Mouse (Mus musculus): ENCODE measurements at regions not wholly inside any gene's neighbourhood (a gene's known extent, or its start where the extent isn't known, plus 50 kb on each side); places are given as distances from the start of the nearest gene placed in this dataset.

DNA sequence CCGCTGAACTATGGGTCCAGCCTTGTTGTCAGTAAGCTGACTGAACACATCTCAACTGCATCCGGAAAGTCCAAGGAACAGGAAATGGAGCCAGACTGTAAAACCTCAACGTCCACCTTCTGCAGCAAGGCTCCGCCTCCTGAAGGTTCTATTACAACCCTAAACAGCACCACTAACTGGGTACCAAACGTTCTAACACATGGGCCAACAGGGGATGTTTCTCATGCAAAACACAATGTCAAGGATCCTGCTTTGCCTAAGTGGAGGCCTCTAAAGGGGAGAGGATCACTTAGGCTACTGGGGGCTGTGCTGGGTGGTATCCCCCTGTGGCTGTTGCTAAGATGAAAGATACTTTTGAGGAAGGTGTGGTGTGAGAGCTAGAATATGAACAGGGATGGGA lies 51.0 kb upstream of the Stt3b start:
- no peak for DNase-seq

GRCm38 (mm10) chr9:115361881-115362280 lies 51.7 kb upstream of the Stt3b start:
- no peak for DNase-seq

DNA sequence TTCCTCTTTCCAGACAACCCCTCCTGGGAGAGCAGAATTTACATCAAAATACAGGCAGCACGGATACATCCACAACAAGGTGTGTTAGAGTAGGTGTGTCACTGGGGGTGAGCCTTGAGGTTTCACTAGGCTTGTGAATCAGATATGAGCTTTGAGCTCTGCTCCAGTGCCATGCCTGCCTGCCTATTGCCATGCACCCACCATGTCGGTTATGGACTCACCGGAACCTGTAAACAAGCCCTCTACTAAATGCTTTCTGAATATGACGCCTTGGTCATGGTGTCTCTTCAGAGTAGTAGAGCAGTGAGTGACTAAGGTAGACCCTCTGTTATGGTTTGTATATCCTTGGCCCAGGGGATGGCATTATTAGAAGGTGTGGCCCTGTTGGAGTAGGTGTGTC lies 52.3 kb upstream of the Stt3b start:
- no peak for DNase-seq

DNA sequence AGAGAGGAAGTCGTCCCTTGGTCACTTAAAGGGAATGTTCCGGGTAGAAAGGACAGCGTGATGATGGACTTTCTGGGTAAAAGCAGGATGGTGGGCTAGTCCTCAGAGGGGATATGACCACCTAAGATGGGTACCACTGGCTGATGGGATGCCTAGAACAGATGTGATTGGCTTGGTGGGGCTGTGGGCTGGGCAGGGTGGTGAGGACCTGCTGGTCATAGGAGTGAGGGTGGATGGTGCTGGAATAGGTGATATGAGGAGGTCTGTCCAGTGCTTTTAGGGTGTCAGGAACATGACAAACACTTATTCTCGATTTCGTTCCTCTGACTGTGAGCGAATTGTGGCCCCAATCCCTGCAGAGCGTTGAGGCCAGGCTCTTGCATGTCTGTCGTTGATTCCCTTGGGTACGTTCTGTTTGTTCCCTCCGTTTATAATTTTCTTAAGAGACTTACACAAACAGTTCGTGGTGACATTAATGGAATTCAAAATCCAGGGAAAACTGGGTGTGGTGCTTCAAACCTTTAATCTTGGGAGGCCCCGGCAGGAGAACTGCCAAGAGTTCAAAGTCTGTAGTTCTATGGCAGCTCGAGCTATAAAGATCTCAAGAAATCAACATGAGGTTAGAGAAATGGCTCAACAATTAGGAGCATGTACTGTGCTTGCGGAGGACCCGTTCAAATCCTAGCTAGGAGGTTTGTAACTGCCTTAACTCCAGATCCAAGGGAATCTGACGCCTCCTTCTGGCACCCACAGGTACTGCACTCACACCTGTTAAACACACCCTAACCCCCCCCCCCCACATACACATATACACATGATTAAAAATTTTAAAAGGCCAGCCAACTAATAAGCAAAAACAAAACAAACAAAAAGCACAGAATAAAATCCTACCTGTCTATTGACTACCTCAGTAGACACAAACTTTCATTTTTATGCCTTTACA lies 55.0 kb upstream of the Stt3b start:
- DNase-seq, result peak; percentile 10

- DNase-seq, result no peak
Observed at GRCm38 (mm10) chr9:115367808-115368207, 57.6 kb upstream of the Stt3b start.

GRCm38 (mm10) chr9:115380276-115380675 lies 70.1 kb upstream of the Stt3b start:
- DNase-seq, result no peak

DNA sequence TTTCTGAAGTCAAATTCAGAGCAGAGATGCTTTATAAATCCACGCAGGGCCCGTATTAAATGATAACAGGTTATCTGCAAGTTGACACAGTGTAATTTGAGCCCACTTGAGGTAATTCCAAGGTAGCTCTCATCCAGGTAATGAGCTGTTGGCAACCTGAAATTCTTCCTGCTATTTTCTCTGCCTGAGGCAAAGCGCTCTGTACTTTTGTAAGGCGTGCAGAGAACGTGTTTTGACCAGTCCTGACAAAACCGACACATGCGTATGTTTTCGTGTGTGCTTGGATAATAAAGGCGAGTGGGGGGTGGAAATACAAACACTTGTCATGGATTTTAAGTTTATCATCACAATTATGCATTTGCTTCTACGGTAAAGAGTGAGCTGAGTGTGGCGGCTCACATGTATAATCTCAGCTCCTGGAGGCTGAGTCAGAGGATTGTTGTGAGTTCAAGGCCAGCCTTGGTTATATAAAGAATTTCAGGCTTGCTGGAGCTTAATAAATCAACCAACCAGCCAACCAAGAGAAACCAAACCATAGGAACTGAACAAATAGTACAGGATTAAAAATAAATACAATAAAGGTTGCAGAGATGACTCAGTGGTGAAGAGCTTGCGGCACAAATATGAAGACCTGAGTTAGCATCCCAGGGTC lies 72.7 kb upstream of the Stt3b start:
- DNase-seq, result no peak

- peak; percentile 48 for DNase-seq
Observed at GRCm38 (mm10) chr9:115383935-115384334, 73.7 kb upstream of the Stt3b start.

DNA sequence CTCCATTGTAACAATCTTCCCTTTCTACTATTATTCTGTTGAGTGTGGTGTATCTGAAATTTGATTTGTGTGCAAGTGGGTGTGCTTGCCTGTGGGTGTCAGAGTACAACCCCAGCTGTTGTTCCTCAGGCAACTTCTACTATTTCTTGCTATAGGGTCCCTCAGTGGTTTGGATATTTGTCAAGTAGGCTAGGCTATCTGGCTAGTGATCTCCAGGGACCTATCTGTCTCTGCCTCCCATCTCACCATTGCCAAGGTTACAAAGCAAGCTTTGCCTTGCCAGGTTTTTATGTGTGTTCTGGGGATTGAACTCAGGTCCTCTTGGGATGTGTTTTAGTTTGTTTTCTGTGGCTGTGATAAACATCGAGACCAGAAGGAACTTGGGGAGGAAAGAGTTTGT lies 74.1 kb upstream of the Stt3b start:
- peak; percentile 40 for DNase-seq

DNA sequence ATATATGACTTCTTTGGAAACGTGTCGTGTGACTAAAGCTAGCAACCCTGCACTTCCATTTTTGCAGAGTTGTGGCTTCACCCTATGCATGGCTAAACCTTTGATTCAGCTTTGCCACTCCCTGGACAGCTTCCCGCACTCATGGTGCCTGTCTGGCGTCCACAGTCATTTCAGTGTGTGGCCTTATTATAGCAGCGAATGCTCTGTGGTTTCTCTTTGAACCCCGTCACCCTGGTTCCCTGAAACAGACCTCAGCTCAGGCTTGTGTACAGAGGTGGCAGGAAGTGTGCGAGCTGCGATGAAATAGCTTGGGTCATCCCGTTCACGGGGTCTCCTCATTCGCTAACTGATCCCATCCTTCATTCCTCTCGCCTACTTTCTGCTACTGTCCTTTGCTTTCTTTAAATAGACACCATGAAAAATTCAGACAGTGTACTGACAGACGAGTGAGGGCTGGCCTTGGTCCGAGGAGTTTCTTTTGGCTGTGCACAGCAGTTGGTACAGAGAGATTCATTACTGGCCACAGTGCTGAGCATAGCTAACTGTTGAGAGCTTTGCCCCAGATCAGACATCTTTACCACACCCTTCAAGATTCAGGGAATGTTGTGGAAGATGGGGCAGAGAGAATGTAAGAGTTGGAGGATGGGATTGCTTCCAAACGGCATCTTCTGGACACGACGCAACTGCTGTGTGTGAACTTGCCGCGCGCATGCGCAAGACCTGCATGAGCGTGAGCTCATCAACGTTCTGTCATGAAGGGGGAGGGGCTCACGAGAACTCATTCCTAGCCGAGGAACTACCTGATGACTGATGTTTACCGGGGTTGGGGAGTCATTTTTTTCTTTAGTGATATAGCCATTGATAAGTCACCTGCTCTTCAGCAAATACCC lies 77.5 kb upstream of the Stt3b start:
- DNase-seq, result no peak

DNA sequence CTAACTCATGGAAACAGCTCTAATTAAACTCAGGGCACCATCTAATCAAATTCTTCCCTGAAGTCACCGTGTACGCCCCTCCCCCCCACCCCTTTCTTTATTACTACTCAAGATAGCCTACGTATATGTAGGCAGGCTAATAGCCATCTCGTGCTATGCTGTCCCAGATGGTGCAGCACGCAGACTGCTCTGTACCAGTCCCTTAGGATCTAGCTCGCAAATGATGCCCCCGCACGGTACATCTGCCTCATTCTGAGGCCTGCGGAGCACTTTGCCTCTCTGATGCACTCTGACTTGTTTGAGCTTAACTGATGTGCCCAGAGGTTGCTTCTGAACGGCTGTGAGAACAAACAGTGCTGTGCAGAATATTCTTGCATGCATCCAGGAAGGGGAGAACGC lies 78.1 kb upstream of the Stt3b start:
- no peak for DNase-seq

GRCm38 (mm10) chr9:115389082-115389481 lies 78.9 kb upstream of the Stt3b start:
- DNase-seq, result no peak

DNA sequence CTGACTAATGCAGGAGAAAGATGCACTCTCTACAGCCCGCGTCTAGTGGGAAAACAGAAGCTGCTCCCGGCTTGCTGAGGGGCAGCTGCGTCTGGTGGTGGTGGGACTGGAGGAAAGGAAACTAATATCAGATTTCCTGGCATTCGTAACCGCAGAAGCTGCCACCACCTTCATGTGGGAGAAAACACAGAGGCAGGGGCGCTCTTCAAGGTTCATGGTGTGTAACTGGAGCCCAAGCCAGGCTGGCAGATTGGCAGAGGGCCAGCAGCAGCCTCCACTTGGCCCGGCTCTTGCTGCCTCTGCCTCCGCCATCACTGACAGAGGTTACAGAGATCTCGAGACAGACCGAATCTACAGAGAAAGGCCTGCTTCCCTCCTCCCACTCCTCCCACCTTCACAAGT lies 80.7 kb upstream of the Stt3b start:
- peak; percentile 81 for DNase-seq

DNA sequence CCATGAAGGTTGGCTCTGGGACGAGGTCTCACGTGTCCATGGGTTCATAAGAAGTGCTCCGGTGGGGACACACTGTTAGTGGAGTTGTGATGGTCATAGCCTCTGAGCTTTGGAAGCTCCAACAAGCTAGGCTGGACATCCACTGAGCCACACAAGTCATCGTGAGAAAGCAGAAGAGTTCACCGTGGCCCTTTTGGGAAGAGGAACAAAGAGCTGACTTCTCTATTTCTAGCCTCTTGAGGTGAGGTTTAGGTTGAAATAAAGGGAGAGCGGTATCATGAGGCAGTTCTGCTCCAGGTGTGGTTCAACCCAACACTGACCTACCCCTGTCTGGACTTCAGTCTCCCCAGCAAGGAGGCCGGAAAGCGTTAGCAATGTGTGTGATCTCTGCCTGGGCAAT lies 85.3 kb upstream of the Stt3b start:
- no peak for DNase-seq

GRCm38 (mm10) chr9:115400461-115400860 lies 90.2 kb upstream of the Stt3b start:
- DNase-seq, result no peak

GRCm38 (mm10) chr9:115401405-115402151 lies 91.4 kb upstream of the Stt3b start:
- DNase-seq, result peak; percentile 54

DNA sequence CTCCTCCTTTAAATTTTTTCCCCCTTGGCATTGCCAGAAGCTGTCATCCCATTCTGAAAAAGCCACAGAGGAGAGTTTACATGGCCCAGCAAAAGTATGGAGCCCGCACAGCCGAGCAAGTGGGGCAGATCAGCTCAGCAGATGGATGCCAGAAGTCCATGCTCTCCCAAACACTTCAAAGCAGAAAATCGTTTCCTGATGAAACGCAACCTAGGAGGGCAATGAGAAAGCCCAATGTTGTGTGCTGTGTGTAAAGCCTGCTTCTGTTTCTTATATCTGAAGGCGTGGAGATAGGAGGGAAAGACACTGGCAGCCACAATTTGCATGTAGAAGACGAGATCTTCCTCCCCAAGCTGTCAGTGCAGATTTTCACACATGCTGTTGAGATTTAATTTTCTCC lies 92.4 kb upstream of the Stt3b start:
- DNase-seq, result no peak

DNA sequence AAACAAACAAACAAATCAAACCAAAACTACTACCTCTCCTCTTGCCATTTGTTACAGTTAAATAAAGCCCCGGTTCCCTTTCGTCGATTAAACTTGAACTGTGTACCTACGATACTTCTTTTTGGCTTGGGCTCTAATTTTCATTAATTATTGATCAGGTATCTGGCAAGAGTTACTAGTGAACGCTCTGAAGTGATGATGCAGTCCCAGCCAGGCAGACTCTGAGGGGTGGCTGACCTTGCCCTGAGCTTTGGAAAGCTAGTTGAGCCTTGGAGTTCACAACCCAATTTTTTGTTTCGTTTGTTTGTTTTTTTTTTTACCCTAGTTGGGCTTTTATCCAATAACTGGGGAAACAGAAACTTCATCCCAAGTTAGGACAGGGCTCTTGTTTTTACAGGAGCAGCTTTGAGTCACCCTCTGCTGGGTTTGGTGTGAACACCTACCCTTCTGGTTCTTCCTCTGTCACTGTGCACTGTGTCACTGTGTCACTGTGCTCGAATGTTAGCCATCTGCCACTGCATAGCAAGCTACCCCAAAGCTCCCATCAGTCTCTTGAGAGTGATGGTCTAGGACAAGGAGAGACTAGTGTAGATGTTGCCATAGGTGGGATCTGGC lies 93.2 kb upstream of the Stt3b start:
- peak; percentile 73 for DNase-seq

DNA sequence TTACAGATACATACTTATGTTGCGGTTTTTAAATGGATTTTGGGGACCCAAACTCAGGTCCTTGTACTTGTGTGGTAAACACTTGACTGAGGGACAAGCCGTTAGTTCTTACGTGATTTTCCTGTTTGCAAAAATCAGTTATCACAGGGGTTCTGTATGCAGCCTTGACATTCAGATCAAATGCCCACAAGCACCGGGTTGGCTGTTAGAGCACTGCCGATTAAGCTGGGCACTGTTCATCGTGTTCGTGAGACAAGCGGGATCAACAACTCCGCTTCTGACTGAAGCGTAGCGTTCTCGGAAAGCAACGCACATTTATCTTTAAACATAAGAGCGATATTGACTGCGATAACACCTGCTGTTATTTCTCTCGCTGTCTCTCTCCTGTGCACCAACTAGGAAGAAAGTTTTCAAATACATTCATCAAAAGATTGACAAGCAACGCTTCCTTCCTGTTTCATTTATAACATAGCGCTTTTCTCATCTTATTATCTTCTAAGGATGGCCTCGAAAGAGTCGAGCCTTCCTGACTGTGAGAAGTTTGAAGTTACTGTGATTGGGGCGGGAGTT lies 97.8 kb upstream of the Stt3b start:
- DNase-seq, result no peak

DNA sequence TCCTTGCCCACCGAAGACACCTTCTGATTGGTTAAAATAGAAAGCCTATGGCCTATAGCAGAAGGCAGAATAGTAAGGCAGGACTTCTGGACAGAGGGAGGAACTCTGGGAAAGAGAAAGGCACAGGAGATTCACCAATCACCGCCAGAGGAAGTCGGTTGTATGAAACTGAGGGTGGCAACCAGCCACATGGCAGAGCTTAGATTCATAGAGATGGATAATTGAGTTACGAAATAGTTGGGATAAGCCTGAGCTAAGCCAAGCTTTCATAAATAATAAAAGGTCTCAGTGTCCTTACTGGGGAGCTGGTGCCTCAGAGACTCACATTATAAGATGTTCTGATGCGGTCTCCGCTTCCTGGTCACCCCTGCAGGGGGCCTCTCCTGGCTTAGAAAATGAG lies 98.7 kb upstream of the Stt3b start:
- no peak for DNase-seq

GRCm38 (mm10) chr9:115414190-115414589 lies 104.0 kb upstream of the Stt3b start:
- no peak for DNase-seq

DNA sequence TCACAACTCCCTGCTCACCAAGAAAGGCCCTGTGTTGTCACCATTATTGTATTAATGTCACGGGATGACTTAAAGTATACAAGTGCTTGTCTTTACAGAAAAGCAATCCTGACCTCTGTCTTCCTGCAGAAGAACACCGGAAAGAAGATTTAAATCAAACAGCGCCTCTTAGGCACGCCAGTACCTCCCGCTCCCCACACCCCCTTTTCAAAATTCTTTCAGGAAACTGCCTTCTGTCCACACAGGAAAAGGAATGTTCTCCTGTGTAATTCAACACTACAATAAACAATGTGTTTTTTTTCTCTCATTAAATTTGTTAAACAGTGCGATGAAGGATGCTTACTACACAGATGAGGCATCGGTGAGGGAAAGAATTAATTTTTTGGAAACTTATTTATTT lies 112.6 kb upstream of the Stt3b start:
- peak; percentile 16 for DNase-seq
